Mouse (Mus musculus) duodenum, adult 2 months (tissue): ENCODE data around the gene Aes. TPM values are rescaled to one million over a fixed set of nuclear protein-coding genes. Genes with fewer than 3 reads are reported as not detected.

Experiments
- polyA plus RNA-seq: library from polyadenylated mRNA; depleted of rRNA; stranded (reverse); fragments of >200 nt; gene quantifications from 2 replicates; pipeline ENCODE4 v1.2.3, GENCODE M21; 2012; ENCODE audit warnings: low replicate concordance; rRNA removed

Gene Aes
- 1,935 and 3,654 TPM in 2 replicates for polyA plus RNA-seq

GRCm38 (mm10) chr10:81559163-81559626, at the start of gene Aes:
TSS of gene Aes (plus strand) at chr10:81559488.

GRCm38 (mm10) chr10:81524051-81524605, 35.2 kb upstream of the Aes start, which contains the start of gene Gna15:
TSS of gene Gna15 (minus strand) at chr10:81524225.

GRCm38 (mm10) chr10:81545161-81545747, 14.0 kb upstream of the Aes start, which contains the start of gene Gna11:
TSS of gene Gna11 (minus strand) at chr10:81545190.

GRCm38 (mm10) chr10:81574081-81575056, 15.1 kb downstream of the Aes start, which contains the start of gene Tle2:
TSS of gene Tle2 (plus strand) at chr10:81574561.

GRCm38 (mm10) chr10:81600738-81601203, 41.5 kb downstream of the Aes start, which contains the start of gene Tle6:
TSS of gene Tle6 (minus strand) at chr10:81601073.

GRCm38 (mm10) chr10:81605974-81606751, 46.9 kb downstream of the Aes start, which contains the start of gene BC025920:
TSS of gene BC025920 (plus strand) at chr10:81606270.

Other genes starting within 250 kb of the Aes start
- gene Cactin, start 238.4 kb upstream of the Aes start, polyA plus RNA-seq: 18.0 and 21.0 TPM in 2 replicates
- gene Tbxa2r, start 230.8 kb upstream of the Aes start, polyA plus RNA-seq: 10.9 and 12.5 TPM in 2 replicates
- gene Gipc3, start 216.2 kb upstream of the Aes start, polyA plus RNA-seq: 1.3 and 1.4 TPM in 2 replicates
- 221 and 244 TPM in 2 replicates for gene Hmg20b, start 209.0 kb upstream of the Aes start, polyA plus RNA-seq
- 14.7 and 31.5 TPM in 2 replicates for gene Mfsd12, start 202.0 kb upstream of the Aes start, polyA plus RNA-seq
- 9.2 and 36.1 TPM in 2 replicates for gene 4930404N11Rik, start 193.7 kb upstream of the Aes start, polyA plus RNA-seq
- gene Fzr1, start 181.0 kb upstream of the Aes start, polyA plus RNA-seq: 85.3 and 131 TPM in 2 replicates
- gene Dohh, start 175.1 kb upstream of the Aes start, polyA plus RNA-seq: 83.2 and 110 TPM in 2 replicates
- 1.3 and 3.5 TPM in 2 replicates for gene Gm48551, start 175.0 kb upstream of the Aes start, polyA plus RNA-seq
- 4.4 and 4.7 TPM in 2 replicates for gene Gm48552, start 170.5 kb upstream of the Aes start, polyA plus RNA-seq
- 6,225 and 12,735 TPM in 2 replicates for gene Smim24, start 166.4 kb upstream of the Aes start, polyA plus RNA-seq
- gene Nfic, start 103.9 kb upstream of the Aes start, polyA plus RNA-seq: 14.0 and 23.5 TPM in 2 replicates
- 3.8 and 8.4 TPM in 2 replicates for gene Celf5, start 76.8 kb upstream of the Aes start, polyA plus RNA-seq
- gene Ncln, start 63.1 kb upstream of the Aes start, polyA plus RNA-seq: 449 and 530 TPM in 2 replicates
- gene S1pr4, start 59.4 kb upstream of the Aes start, polyA plus RNA-seq: 1.6 and 4.8 TPM in 2 replicates
- 1.3 and 1.6 TPM in 2 replicates for gene Gna15, start 35.3 kb upstream of the Aes start, polyA plus RNA-seq
- gene Gna11, start 14.3 kb upstream of the Aes start, polyA plus RNA-seq: 397 and 652 TPM in 2 replicates
- gene Tle2, start 15.1 kb downstream of the Aes start, polyA plus RNA-seq: 18.3 and 66.9 TPM in 2 replicates
- 6.1 and 27.7 TPM in 2 replicates for gene Tle6, start 41.6 kb downstream of the Aes start, polyA plus RNA-seq
- 0.40 and 0.58 TPM in 2 replicates for gene BC025920, start 46.8 kb downstream of the Aes start, polyA plus RNA-seq
- 33.5 and 36.6 TPM in 2 replicates for gene Sirt6, start 68.3 kb downstream of the Aes start, polyA plus RNA-seq
- gene Ankrd24, start 69.1 kb downstream of the Aes start, polyA plus RNA-seq: 12.7 and 25.7 TPM in 2 replicates
- not detected in 2 replicates for gene Gm10778, start 89.6 kb downstream of the Aes start, polyA plus RNA-seq
- not detected in 2 replicates for gene Zfp433, start 145.3 kb downstream of the Aes start, polyA plus RNA-seq
- not detected in 2 replicates for gene Gm3055, start 211.7 kb downstream of the Aes start, polyA plus RNA-seq